Mouse (Mus musculus) ES-E14 (cell line): ENCODE measurements at regions not wholly inside any gene's neighbourhood (a gene's known extent, or its start where the extent isn't known, plus 50 kb on each side); places are given as distances from the start of the nearest gene placed in this dataset.

Source experiments
- HCFC1 ChIP-seq: IDR thresholded peaks from 2 replicates; pipeline ENCODE4 v1.6.1; 2012; ENCODE audit warnings: low read length, inconsistent platforms, borderline replicate concordance; ENCODE audit not compliant: insufficient read depth
- MAFK ChIP-seq: IDR thresholded peaks from 2 replicates; pipeline ENCODE4 v1.6.1; 2014; ENCODE audit warnings: mild to moderate bottlenecking, low read depth, low read length, inconsistent platforms; ENCODE audit not compliant: insufficient read depth
- ZC3H11A ChIP-seq: IDR thresholded peaks from 2 replicates; pipeline ENCODE4 v1.6.1; 2012; ENCODE audit warnings: low read depth, mild to moderate bottlenecking, inconsistent platforms, low read length, borderline replicate concordance
- ZNF384 ChIP-seq: IDR thresholded peaks from 2 replicates; pipeline ENCODE4 v1.6.1; 2012; ENCODE audit warnings: low read depth, low read length, inconsistent platforms

DNA sequence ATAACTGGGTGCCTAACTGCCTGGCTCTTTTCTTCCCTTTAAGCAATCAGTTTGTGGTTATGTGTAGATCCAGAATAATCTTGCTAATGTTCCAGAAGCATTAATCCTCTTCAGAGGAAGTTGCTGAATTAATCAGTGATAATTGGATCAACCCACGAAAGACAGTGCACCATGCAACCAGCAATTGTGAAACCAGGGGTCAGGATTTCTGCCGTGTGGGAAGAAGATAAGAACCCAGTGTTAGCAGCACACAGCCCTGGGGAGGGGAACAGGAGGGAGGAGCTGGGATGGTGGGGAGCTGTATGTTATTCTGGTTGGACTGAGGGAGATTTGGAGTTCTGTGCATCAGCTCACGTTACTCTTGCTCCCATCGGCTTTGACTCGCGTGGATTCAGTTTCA is 75.5 kb upstream of the Gm5148 start:
- TF ChIP-seq MAFK (no peak), ZC3H11A (no peak), ZNF384 (no peak), HCFC1 (no peak)
